Mouse (Mus musculus) liver (tissue): Measurements from ENCODE around the gene Naa15.
"Not testable (repeated sequence)": the region's sequence is repeated elsewhere in the genome, so short reads cannot be mapped to it uniquely, and the experiment has no call there.

Experiments used
- DNase-seq: peaks from one replicate; pipeline ENCODE4 v3.0.0-alpha.2; 2020; ENCODE audit warnings: mixed read lengths

Naa15 gene

GRCm38 (mm10) chr3:51395461-51396145 is 19.3 kb upstream of the Naa15 start:
- DNase-seq = no peak

GRCm38 (mm10) chr3:51396219-51397068 is 18.5 kb upstream of the Naa15 start, which contains the start of gene Mgarp:
Gene Mgarp (minus strand): TSS chr3:51396738.
- DNase-seq = peak; percentile 85

- no peak for DNase-seq
Observed at GRCm38 (mm10) chr3:51397700-51398299, 17.1 kb upstream of the Naa15 start.

- no peak for DNase-seq
Observed at GRCm38 (mm10) chr3:51398667-51399066, 16.3 kb upstream of the Naa15 start.

GRCm38 (mm10) chr3:51399531-51399930 is 15.4 kb upstream of the Naa15 start:
- no peak for DNase-seq

- DNase-seq = no peak
Observed at GRCm38 (mm10) chr3:51400682-51401081, 14.3 kb upstream of the Naa15 start.

- not testable (repeated sequence) for DNase-seq
Observed at GRCm38 (mm10) chr3:51402054-51402453, 12.9 kb upstream of the Naa15 start.

GRCm38 (mm10) chr3:51402628-51403027 is 12.3 kb upstream of the Naa15 start:
- DNase-seq = no peak

GRCm38 (mm10) chr3:51407870-51408560 is 6.9 kb upstream of the Naa15 start:
- peak; percentile 29 for DNase-seq

GRCm38 (mm10) chr3:51408561-51409183 is 6.3 kb upstream of the Naa15 start, which contains the start of gene Ndufc1:
Gene Ndufc1 (minus strand): TSS chr3:51408988.
- peak; percentile 97 for DNase-seq

GRCm38 (mm10) chr3:51412457-51412856 is 2.5 kb upstream of the Naa15 start:
- DNase-seq = no peak

- peak; percentile 60 for DNase-seq
Observed at GRCm38 (mm10) chr3:51413276-51413675, 1.7 kb upstream of the Naa15 start.

- no peak for DNase-seq
Observed at GRCm38 (mm10) chr3:51416073-51416363, 1.1 kb downstream of the Naa15 start.

- DNase-seq = peak; percentile 73
Observed at GRCm38 (mm10) chr3:51416364-51417134, 1.6 kb downstream of the Naa15 start.

- no peak for DNase-seq
Observed at GRCm38 (mm10) chr3:51417135-51417458, 2.1 kb downstream of the Naa15 start.

- DNase-seq = no peak
Observed at GRCm38 (mm10) chr3:51417485-51417884, 2.5 kb downstream of the Naa15 start.

- DNase-seq = no peak
Observed at GRCm38 (mm10) chr3:51417966-51418365, 3.0 kb downstream of the Naa15 start.

- DNase-seq = no peak
Observed at GRCm38 (mm10) chr3:51421921-51422320, 7.0 kb downstream of the Naa15 start.

- no peak for DNase-seq
Observed at GRCm38 (mm10) chr3:51425394-51425793, 10.4 kb downstream of the Naa15 start.

- not testable (repeated sequence) for DNase-seq
Observed at GRCm38 (mm10) chr3:51434364-51434763, 19.4 kb downstream of the Naa15 start.

- DNase-seq = no peak
Observed at GRCm38 (mm10) chr3:51434871-51435595, 20.1 kb downstream of the Naa15 start.
